Mouse (Mus musculus) stomach, postnatal 0 days (tissue): ENCODE measurements at regions not wholly inside any gene's neighbourhood (a gene's known extent, or its start where the extent isn't known, plus 50 kb on each side); places are given as distances from the start of the nearest gene placed in this dataset.

Source experiments
- ATAC-seq: fragments of 200-750 bp; cut with Nextera tagmentation; 2 replicates; pipeline ENCODE4 v1.8.0; 2017; ENCODE audit not compliant: low FRiP score, low TSS enrichment
- DNase-seq: peaks from one replicate; pipeline ENCODE4 v3.0.0-alpha.2; 2016; ENCODE audit warnings: low spot score
- H3K27ac ChIP-seq: fragments of 300-500 bp; sonication (generic); replicated peaks from 2 replicates; pipeline ENCODE4 v1.5.1; 2014; ENCODE audit warnings: mild to moderate bottlenecking, control low read depth
- H3K27me3 ChIP-seq: fragments of 300-500 bp; sonication (generic); 2 replicates; pipeline ENCODE4 v1.6.1; 2014; ENCODE audit warnings: low read length; ENCODE audit not compliant: control insufficient read depth, insufficient read depth
- H3K36me3 ChIP-seq: fragments of 300-500 bp; sonication (generic); 2 replicates; pipeline ENCODE4 v1.6.1; 2014; ENCODE audit warnings: low read length, mixed read lengths; ENCODE audit not compliant: control insufficient read depth, insufficient read depth
- H3K4me1 ChIP-seq: fragments of 300-500 bp; sonication (generic); replicated peaks from 2 replicates; pipeline ENCODE4 v1.6.1; 2014; ENCODE audit warnings: antibody characterized with exemption; ENCODE audit not compliant: control insufficient read depth, insufficient read depth
- H3K4me2 ChIP-seq: fragments of 300-500 bp; sonication (generic); replicated peaks from 2 replicates; pipeline ENCODE4 v1.6.1; 2014; ENCODE audit warnings: low read depth, mild to moderate bottlenecking, control low read depth, moderate library complexity
- H3K4me3 ChIP-seq: fragments of 300-500 bp; sonication (generic); 2 replicates; pipeline ENCODE4 v1.5.1; 2014; ENCODE audit warnings: low read depth, low read length, control low read depth
- H3K9ac ChIP-seq: fragments of 300-500 bp; sonication (generic); 2 replicates; pipeline ENCODE4 v1.6.1; 2014; ENCODE audit warnings: mild to moderate bottlenecking, low read length, control low read depth, mixed read lengths
- H3K9me3 ChIP-seq: fragments of 300-500 bp; sonication (generic); 2 replicates; pipeline ENCODE4 v1.6.1; 2016; ENCODE audit warnings: low read length; ENCODE audit not compliant: control insufficient read depth
- CTCF ChIP-seq: IDR thresholded peaks from 2 replicates; pipeline ENCODE4 v1.5.1; 2016; ENCODE audit warnings: antibody characterized with exemption, low read depth, mild to moderate bottlenecking, moderate library complexity
- EP300 ChIP-seq: optimal IDR thresholded peaks from 2 replicates; pipeline ENCODE3; 2016; ENCODE audit warnings: antibody characterized with exemption
- WGBS: fragments of 180-500 bp; shearing (Covaris S2); extraction: QIAGEN DNeasy Blood & Tissue Kit; methylation state at CpG from one replicate; pipeline ENCODE4 v1.1.7; 2014; 5-methylcytosine and 5-hydroxymethylcytosine counted together

DNA sequence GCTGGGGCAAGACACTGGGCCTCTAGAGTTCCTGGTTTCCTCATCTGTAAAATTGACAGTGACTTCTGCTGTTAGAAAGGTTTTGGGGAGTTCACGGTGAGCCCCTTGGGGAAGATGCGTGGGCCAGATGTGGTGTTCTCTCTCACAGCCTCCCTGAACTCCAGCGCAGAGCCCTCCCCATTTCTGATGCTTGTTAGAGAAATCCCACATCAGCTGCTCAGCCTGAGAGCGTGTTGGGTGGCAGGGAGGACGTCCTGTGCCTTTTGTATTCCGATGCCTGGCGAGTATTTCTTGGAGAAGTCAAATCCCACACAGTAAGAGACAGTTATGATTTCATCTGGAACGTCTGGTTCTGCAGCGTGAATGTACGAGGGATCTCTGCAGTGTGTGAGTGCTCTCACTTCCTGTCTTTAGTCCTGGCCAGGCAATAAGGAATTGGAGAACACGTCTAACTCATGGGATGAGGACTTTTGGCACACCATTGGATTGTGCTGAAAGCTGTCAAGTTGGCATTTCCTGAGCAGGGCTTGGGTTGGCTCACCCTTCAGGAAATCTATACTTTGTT lies 110.8 kb upstream of the Prickle1 start:
- Histone ChIP-seq H3K27me3 (no peaks in the 10 kb centered on the region), H3K4me2 (no peak overlapping the region), H3K27ac (no peak overlapping the region), H3K9me3 (no peaks in the 10 kb centered on the region), H3K9ac (no peak overlapping the region), H3K36me3 (no peaks in the 10 kb centered on the region), H3K4me1 (no peaks in the 10 kb centered on the region), H3K4me3 (no peak overlapping the region)
- ATAC-seq (no peak), DNase-seq (no peak)
- TF ChIP-seq EP300, result no peak
- no peak for TF ChIP-seq CTCF
- WGBS, result 56% methylated on average over 11 of the region's 11 CpGs

DNA sequence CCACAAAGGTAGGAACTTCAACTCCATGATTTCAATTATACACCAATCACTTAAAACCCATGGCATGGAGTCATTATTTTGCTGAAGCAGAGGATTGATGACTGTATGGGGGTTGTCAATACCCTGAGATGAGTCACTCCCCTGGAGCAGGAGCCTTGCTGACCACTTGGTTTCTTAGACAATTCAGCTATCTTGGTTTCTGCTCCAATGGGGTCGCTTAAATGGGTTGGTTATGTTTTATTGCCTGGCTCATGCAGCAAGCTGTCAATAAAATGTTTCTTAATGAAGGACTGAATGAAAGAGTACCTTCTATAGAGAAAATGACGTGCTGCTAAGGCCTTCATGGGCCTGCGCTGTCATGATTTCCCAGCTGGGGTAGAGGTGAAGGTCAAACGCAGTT lies 110.0 kb upstream of the Prickle1 start:
- WGBS, result 80% methylated on average over 4 of the region's 4 CpGs
- H3K27ac ChIP-seq, result no peak overlapping the region
- no peak overlapping the region for H3K4me3 ChIP-seq
- ATAC-seq (no peak), DNase-seq (no peak)
- H3K27me3 ChIP-seq, result no peaks in the 10 kb centered on the region
- no peaks in the 10 kb centered on the region for H3K36me3 ChIP-seq
- H3K9ac ChIP-seq, result no peak overlapping the region
- no peaks in the 10 kb centered on the region for H3K4me1 ChIP-seq
- TF ChIP-seq CTCF (no peak), EP300 (no peak)
- H3K4me2 ChIP-seq, result no peak overlapping the region
- no peaks in the 10 kb centered on the region for H3K9me3 ChIP-seq

DNA sequence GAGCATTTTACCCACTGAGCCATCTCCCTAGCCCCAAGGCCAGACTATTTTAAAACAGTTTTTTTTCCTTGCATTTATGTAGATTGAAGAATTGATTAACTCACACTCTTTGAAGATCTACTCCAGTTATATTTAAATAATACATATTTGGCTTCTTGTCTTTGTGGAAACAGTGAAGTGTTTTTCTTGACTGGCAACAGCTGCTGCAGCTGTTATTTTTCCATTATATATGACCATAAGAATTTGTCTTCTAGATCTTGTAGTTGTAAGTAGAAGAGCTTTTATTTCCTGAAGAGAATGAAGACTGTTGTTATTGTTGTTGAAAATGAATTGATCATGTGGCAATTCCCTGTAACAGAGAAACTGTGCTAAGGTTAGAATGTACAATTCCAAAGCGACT lies 109.4 kb upstream of the Prickle1 start:
- ATAC-seq (no peak), DNase-seq (no peak)
- Histone ChIP-seq H3K4me2 (no peak overlapping the region), H3K9me3 (no peaks in the 10 kb centered on the region), H3K4me1 (no peaks in the 10 kb centered on the region), H3K4me3 (no peak overlapping the region), H3K9ac (no peak overlapping the region), H3K36me3 (no peaks in the 10 kb centered on the region), H3K27ac (no peak overlapping the region), H3K27me3 (no peaks in the 10 kb centered on the region)
- WGBS, result 78% methylated on average over 1 of the region's 1 CpGs
- no peak for TF ChIP-seq CTCF
- no peak for TF ChIP-seq EP300

DNA sequence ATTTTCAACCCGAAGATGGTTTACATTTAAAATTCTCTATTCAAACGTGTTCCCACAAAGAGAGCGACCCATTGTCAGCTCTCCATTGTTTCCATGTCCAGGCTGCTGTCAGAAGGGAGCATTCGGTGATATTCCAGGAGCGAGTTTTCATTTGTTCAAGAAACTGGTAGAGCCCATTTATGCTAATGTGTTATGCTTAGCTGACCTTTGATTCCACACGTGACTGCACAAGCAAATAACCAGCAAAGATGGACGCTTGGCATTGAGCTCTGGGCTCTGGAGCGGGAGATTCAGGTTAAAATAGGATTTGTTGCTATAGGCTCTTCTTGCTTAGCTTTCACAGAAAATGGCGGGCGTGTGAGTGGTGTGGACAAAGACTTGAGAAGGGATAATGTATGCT lies 105.3 kb upstream of the Prickle1 start:
- Histone ChIP-seq H3K4me2 (no peak overlapping the region), H3K4me1 (no peaks in the 10 kb centered on the region), H3K27ac (no peak overlapping the region), H3K36me3 (no peaks in the 10 kb centered on the region), H3K27me3 (no peaks in the 10 kb centered on the region), H3K4me3 (no peak overlapping the region), H3K9ac (no peak overlapping the region), H3K9me3 (no peaks in the 10 kb centered on the region)
- ATAC-seq (no peak), DNase-seq (no peak)
- TF ChIP-seq EP300, result no peak
- no peak for TF ChIP-seq CTCF
- WGBS, result 85% methylated on average over 10 of the region's 10 CpGs

DNA sequence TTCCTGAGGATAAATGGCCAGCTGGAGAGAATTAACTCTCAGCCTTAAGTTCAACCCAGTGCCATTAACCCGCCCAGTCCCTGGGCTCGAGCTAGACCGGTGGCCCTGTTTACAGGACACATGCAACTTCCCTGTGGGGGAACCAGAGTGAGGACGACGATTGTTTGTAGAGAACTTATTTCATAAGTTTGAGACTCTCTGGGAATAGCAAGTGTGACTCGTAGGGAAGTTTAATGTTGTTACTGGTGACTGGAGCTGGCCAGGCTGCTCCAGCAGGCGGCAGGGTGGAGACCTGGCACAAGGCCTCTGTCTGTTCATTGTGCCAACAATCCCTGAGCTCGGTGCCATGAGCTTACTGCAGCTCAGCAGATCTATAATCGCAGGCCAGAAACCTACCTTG lies 104.3 kb upstream of the Prickle1 start:
- peak; percentile 19 for DNase-seq
- 35% methylated on average over 9 of the region's 9 CpGs for WGBS
- H3K9ac ChIP-seq, result no peak overlapping the region

DNA sequence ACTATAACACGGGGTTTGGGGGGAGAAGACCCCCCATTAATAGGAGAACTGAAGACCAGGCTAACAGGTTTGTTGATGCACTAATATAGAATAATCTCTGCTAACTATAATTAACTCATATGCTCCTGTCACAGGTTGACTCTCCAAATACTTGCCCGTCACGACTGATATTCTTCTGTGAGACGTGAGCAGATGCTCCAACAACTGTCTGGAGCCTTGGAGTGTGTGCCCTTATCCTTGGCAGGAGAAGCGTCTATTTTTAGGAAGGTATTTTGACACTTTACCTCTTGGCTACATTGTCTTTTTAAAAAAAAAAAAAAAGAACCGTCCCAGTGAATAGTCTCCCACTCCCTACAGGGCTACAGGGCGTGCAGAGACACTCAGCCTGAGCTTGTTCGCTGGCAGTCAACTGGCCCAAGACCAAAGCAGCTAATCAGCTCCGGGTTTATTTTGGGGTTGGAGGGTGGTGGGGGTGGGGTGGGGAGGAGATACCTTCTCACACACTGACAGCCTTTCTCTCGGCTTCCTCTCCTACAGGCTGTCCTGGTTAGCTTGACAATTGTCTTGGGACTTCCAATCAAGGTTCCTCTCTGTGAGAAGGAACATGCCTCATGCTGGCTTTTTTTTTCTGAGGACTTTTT lies 102.6 kb upstream of the Prickle1 start:
- Histone ChIP-seq H3K27me3 (no peaks in the 10 kb centered on the region), H3K9me3 (no peaks in the 10 kb centered on the region), H3K4me3 (no peak overlapping the region), H3K4me1 (no peaks in the 10 kb centered on the region), H3K27ac (0 out of 2 replicates have a peak overlapping the region, but pooled peaks have one; percentile 1), H3K4me2 (no peak overlapping the region; the same call in 1 of the 2 replicates), H3K36me3 (no peaks in the 10 kb centered on the region), H3K9ac (no peak overlapping the region)
- no peak for TF ChIP-seq EP300
- TF ChIP-seq CTCF, result no peak
- WGBS, result 25% methylated on average over 10 of the region's 10 CpGs
- DNase-seq, result no peak
- ATAC-seq, result no peak

More for the DNA sequence above, 104.3 kb upstream of the Prickle1 start:
- H3K27me3 ChIP-seq, result no peaks in the 10 kb centered on the region
- H3K4me1 ChIP-seq, result no peaks in the 10 kb centered on the region
- H3K9me3 ChIP-seq, result no peaks in the 10 kb centered on the region
- TF ChIP-seq CTCF (peak; percentile 60), EP300 (no peak)
- 0 out of 2 replicates have a peak overlapping the region, but pooled peaks have one; percentile 40 for H3K27ac ChIP-seq
- no peak for ATAC-seq
- no peak overlapping the region for H3K4me2 ChIP-seq
- H3K36me3 ChIP-seq, result no peaks in the 10 kb centered on the region
- no peak overlapping the region for H3K4me3 ChIP-seq
